Comparison of ENCODE assay signal across 8 mouse cellular contexts in the genomic region with DNA sequence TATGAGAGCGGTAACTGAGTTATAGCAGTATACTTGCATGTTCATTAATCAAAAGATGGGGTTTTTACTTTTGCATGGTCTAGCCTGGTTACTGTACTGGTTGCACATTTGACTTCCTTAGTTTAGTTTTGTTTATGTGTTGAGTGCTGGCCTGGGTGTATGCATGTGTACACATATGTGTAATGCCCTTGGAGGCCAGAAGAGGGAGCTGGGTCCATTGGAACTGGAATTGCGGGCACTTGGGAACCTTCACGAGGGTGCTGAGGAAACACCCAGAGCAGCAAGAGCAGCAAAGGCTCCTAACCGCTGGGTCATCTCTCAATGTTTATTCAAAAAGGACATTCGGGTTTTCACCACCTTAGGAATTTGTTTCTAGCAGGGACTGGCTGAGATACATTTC.
DNase-seq lines count a peak whose midpoint lies in the region; ATAC-seq and TF ChIP-seq lines count a peak whose summit lies in the region.

No protein-coding gene starts in this region.

- no peak overlapping the region for H3K9ac ChIP-seq in hindbrain, postnatal 0 days (replicated peaks; ENCODE audit: low read length)
- H3K9ac ChIP-seq in hindbrain, embryonic 12.5 days = no peak overlapping the region
- no peak overlapping the region for H3K9ac ChIP-seq in forebrain, embryonic 16.5 days (replicated peaks; ENCODE audit: low read depth, low read length)

- no peak for DNase-seq in hindbrain, postnatal 0 days (ENCODE audit: low spot score)
- peak; percentile 23 to 39 for DNase-seq in B cell, adult 2 months
- DNase-seq in ZHBTc4 (ENCODE audit: low read depth, low spot score) = peak; percentile 79
- DNase-seq in frontal cortex, postnatal 36 days (ENCODE audit: low spot score in 2 of 2) = no peak

- no peaks in the 10 kb centered on the region for H3K4me1 ChIP-seq in hindbrain, postnatal 0 days (ENCODE audit: insufficient read depth, low read length)
- no peaks in the 10 kb centered on the region for H3K4me1 ChIP-seq in hindbrain, embryonic 12.5 days
- no peaks in the 10 kb centered on the region; the same call in 1 of the 2 replicates for H3K4me1 ChIP-seq in forebrain, embryonic 16.5 days (replicated peaks; ENCODE audit: control insufficient read depth, insufficient read depth, low read length)

- TF ChIP-seq CTCF in hindbrain, postnatal 0 days (IDR thresholded peaks at IDR 0.05; ENCODE audit: low read depth) = peak; percentile 53

- no peaks in the 10 kb centered on the region for H3K27me3 ChIP-seq in hindbrain, postnatal 0 days (ENCODE audit: insufficient read depth, low read length)
- no peaks in the 10 kb centered on the region for H3K27me3 ChIP-seq in hindbrain, embryonic 12.5 days
- H3K27me3 ChIP-seq in forebrain, embryonic 16.5 days (replicated peaks; ENCODE audit: control insufficient read depth, insufficient read depth, low read length) = no peaks in the 10 kb centered on the region

- no peak overlapping the region for H3K4me2 ChIP-seq in hindbrain, postnatal 0 days (ENCODE audit: low read depth, low read length)
- H3K4me2 ChIP-seq in hindbrain, embryonic 12.5 days (replicated peaks) = no peak overlapping the region
- no peak overlapping the region for H3K4me2 ChIP-seq in forebrain, embryonic 16.5 days (ENCODE audit: low read length)

- no peak overlapping the region for H3K27ac ChIP-seq in hindbrain, postnatal 0 days
- H3K27ac ChIP-seq in hindbrain, embryonic 12.5 days = no peak overlapping the region
- H3K27ac ChIP-seq in forebrain, embryonic 16.5 days (ENCODE audit: low read length) = no peak overlapping the region

- ATAC-seq in hindbrain, postnatal 0 days = no peak
- ATAC-seq in hindbrain, embryonic 12.5 days (ENCODE audit: low FRiP score) = no peak
- ATAC-seq in granulocyte monocyte progenitor cell, adult 5-6 weeks (replicated peaks; ENCODE audit: poor library complexity, severe bottlenecking) = peak; percentile 93
- peak; percentile 60 for ATAC-seq in megakaryocyte, adult 5-6 weeks (ENCODE audit: poor library complexity, severe bottlenecking)
- no peak for ATAC-seq in forebrain, embryonic 16.5 days

- no peaks in the 10 kb centered on the region for H3K9me3 ChIP-seq in hindbrain, postnatal 0 days (ENCODE audit: low read length)
- peaks cover 6% of the 10 kb centered on the region for H3K9me3 ChIP-seq in hindbrain, embryonic 12.5 days (replicated peaks)
- no peaks in the 10 kb centered on the region for H3K9me3 ChIP-seq in forebrain, embryonic 16.5 days (ENCODE audit: control insufficient read depth, low read length)

- 75% methylated on average over 5 of the region's 5 CpGs for WGBS in hindbrain, postnatal 0 days
- 79% methylated on average over 5 of the region's 5 CpGs for WGBS in hindbrain, embryonic 12.5 days
- WGBS in forebrain, embryonic 16.5 days = 73% methylated on average over 5 of the region's 5 CpGs

- H3K36me3 ChIP-seq in hindbrain, postnatal 0 days (ENCODE audit: insufficient read depth, low read length) = no peaks in the 10 kb centered on the region
- no peaks in the 10 kb centered on the region for H3K36me3 ChIP-seq in hindbrain, embryonic 12.5 days
- no peaks in the 10 kb centered on the region for H3K36me3 ChIP-seq in forebrain, embryonic 16.5 days (ENCODE audit: control insufficient read depth, insufficient read depth)

- no peak overlapping the region for H3K4me3 ChIP-seq in hindbrain, postnatal 0 days (ENCODE audit: low read length)
- no peak overlapping the region for H3K4me3 ChIP-seq in hindbrain, embryonic 12.5 days
- H3K4me3 ChIP-seq in forebrain, embryonic 16.5 days (replicated peaks; ENCODE audit: low read length) = no peak overlapping the region

Comparison
In these comparisons a context has a peak if more than half of its experiments do, and no peak if none do; other contexts are left out.
1. ATAC-seq: peak in granulocyte monocyte progenitor cell, adult 5-6 weeks (single experiment) and megakaryocyte, adult 5-6 weeks (single experiment); none in hindbrain, postnatal 0 days (single experiment), hindbrain, embryonic 12.5 days (single experiment) and forebrain, embryonic 16.5 days (single experiment).
2. DNase-seq: peak in B cell, adult 2 months (2 of 2) and ZHBTc4 (single experiment); none in hindbrain, postnatal 0 days (single experiment) and frontal cortex, postnatal 36 days (0 of 2).